ENCODE assay signal across 8 mouse cellular contexts in the genomic region with DNA sequence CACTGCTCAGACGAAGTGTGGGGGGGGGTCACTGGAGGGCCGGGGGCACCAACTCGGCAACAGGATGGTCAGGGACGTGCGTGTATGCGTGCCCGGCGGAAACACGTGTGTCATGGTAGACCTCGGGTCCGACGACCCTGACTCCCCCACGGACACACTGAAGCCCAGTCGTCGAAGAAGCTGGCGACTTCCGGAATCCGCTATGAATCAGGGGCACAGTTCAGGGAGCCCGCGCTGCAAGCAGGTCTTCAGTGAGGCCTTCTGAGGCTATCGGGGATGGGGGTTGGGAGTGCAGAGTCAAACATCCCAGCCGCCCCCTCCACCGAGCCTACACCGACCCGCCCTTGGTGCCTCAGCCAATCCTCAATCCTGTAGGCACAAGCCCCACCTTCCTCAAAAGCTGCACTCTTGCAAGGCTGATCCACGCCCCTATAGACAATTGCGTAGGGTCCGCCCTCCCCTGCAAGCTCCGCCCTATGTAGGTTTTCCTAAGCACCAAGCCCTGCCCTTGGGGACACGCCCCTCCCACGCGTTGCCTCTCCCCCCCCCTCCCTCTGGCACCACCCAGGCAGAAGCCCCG. TPM values are rescaled to one million over a fixed set of nuclear protein-coding genes. Genes with fewer than 3 reads are reported as not detected.
DNase-seq lines count a peak whose midpoint lies in the region; ATAC-seq lines count a peak whose summit lies in the region.

No protein-coding gene starts in this region.

- peak; percentile 98 for DNase-seq in 3T3-L1 (ENCODE audit: low read depth, low spot score)
- DNase-seq in adrenal gland, postnatal 4 days (ENCODE audit: low spot score in 2 of 2): peak; percentile 70 to 89
- DNase-seq in embryonic facial prominence, embryonic 14.5 days (ENCODE audit: low spot score): peak; percentile 100
- DNase-seq in heart, adult 8-10 months (ENCODE audit: low spot score): peak; percentile 95
- peak; percentile 81 to 83 for DNase-seq in monocyte, adult 2 months (ENCODE audit: low read depth in 1 of 2, low spot score in 2 of 2)
- peak; percentile 98 for DNase-seq in spleen, postnatal 36 days (ENCODE audit: low spot score in 2 of 2)

- no peaks in the 10 kb centered on the region for H3K4me1 ChIP-seq in embryonic facial prominence, embryonic 14.5 days (ENCODE audit: control insufficient read depth, insufficient read depth, low read length)
- peaks cover 4% of the 10 kb centered on the region; the same call in 1 of the 2 replicates for H3K4me1 ChIP-seq in kidney, embryonic 14.5 days (ENCODE audit: control insufficient read depth, insufficient read depth, low read length)
- H3K4me1 ChIP-seq in limb, embryonic 15.5 days: peaks cover 27% of the 10 kb centered on the region

- H3K4me2 ChIP-seq in embryonic facial prominence, embryonic 14.5 days (ENCODE audit: low read depth, low read length): peak overlapping the region; percentile 80
- H3K4me2 ChIP-seq in kidney, embryonic 14.5 days (replicated peaks; ENCODE audit: low read depth, low read length): peak overlapping the region; percentile 95
- H3K4me2 ChIP-seq in limb, embryonic 15.5 days: peak overlapping the region; percentile 89

- peak overlapping the region; percentile 92 for H3K4me3 ChIP-seq in embryonic facial prominence, embryonic 14.5 days (ENCODE audit: low read depth, low read length)
- H3K4me3 ChIP-seq in kidney, embryonic 14.5 days (ENCODE audit: low read length): peak overlapping the region; percentile 93
- peak overlapping the region; percentile 82 for H3K4me3 ChIP-seq in limb, embryonic 15.5 days

- 1% methylated on average over 11 of the region's 33 CpGs for WGBS in embryonic facial prominence, embryonic 14.5 days
- under 1% methylated on average over 33 of the region's 33 CpGs for WGBS in kidney, embryonic 14.5 days
- under 1% methylated on average over 31 of the region's 33 CpGs for WGBS in limb, embryonic 15.5 days

- peak overlapping the region; percentile 99 for H3K27ac ChIP-seq in embryonic facial prominence, embryonic 14.5 days (replicated peaks; ENCODE audit: low read depth, low read length)
- H3K27ac ChIP-seq in kidney, embryonic 14.5 days (ENCODE audit: low read depth, low read length): peak overlapping the region; percentile 99
- peak overlapping the region; percentile 100 for H3K27ac ChIP-seq in limb, embryonic 15.5 days

- ATAC-seq in embryonic facial prominence, embryonic 14.5 days (ENCODE audit: low read depth): peak; percentile 96
- peak; percentile 95 for ATAC-seq in kidney, embryonic 14.5 days (ENCODE audit: low FRiP score, low TSS enrichment)
- ATAC-seq in limb, embryonic 15.5 days (ENCODE audit: insufficient number of reproducible peaks, low FRiP score, low TSS enrichment, low read depth): peak; percentile 95

- peak overlapping the region; percentile 91 for H3K9ac ChIP-seq in embryonic facial prominence, embryonic 14.5 days (ENCODE audit: low read depth, low read length)
- peak overlapping the region; percentile 88 for H3K9ac ChIP-seq in kidney, embryonic 14.5 days (ENCODE audit: low read depth, low read length)
- peak overlapping the region; percentile 84 for H3K9ac ChIP-seq in limb, embryonic 15.5 days

- peaks cover 17% of the 10 kb centered on the region for H3K36me3 ChIP-seq in embryonic facial prominence, embryonic 14.5 days (ENCODE audit: control insufficient read depth, insufficient read depth, low read length)
- peaks cover 18% of the 10 kb centered on the region for H3K36me3 ChIP-seq in kidney, embryonic 14.5 days (ENCODE audit: control insufficient read depth, insufficient read depth, low read length)
- H3K36me3 ChIP-seq in limb, embryonic 15.5 days: peaks cover 22% of the 10 kb centered on the region

- no peaks in the 10 kb centered on the region for H3K27me3 ChIP-seq in embryonic facial prominence, embryonic 14.5 days (replicated peaks; ENCODE audit: control insufficient read depth, insufficient read depth, low read length)
- no peaks in the 10 kb centered on the region for H3K27me3 ChIP-seq in kidney, embryonic 14.5 days (ENCODE audit: control insufficient read depth, insufficient read depth, low read length)
- no peaks in the 10 kb centered on the region for H3K27me3 ChIP-seq in limb, embryonic 15.5 days

- no peaks in the 10 kb centered on the region for H3K9me3 ChIP-seq in embryonic facial prominence, embryonic 14.5 days (ENCODE audit: control insufficient read depth, low read length)
- H3K9me3 ChIP-seq in kidney, embryonic 14.5 days (ENCODE audit: control insufficient read depth, low read length): no peaks in the 10 kb centered on the region
- no peaks in the 10 kb centered on the region for H3K9me3 ChIP-seq in limb, embryonic 15.5 days

RNA-seq across cellular contexts. Expression of a gene that starts 1.3 kb away (rescaled TPM):
- 10 to 100 TPM; 76.4 to 85.1 TPM for total RNA-seq in adrenal gland, postnatal 4 days (2021)
- 12.8 and 13.7 TPM in 2 replicates for polyA plus RNA-seq in embryonic facial prominence, embryonic 14.5 days (2014; fragmentation: Nextera tagmentation; extraction: Ambion mirVana)
- total RNA-seq in heart, adult 8-10 months (2022): 10 to 100 TPM; 22.4 to 26.3 (median 24.9) TPM
- 16.3 and 18.9 TPM in 2 replicates for polyA plus RNA-seq in kidney, embryonic 14.5 days (2014; fragmentation: Nextera tagmentation; extraction: Ambion mirVana)
- 9.3 and 11.5 TPM in 2 replicates for polyA plus RNA-seq in limb, embryonic 15.5 days (2015; fragmentation: Nextera tagmentation; extraction: Ambion mirVana)

RNA-seq across cellular contexts. Expression of a gene that starts 8.2 kb away (rescaled TPM):
- total RNA-seq in adrenal gland, postnatal 4 days (2021): 10 to 100 TPM; 61.1 to 71.2 TPM
- 59.1 and 63.3 TPM in 2 replicates for polyA plus RNA-seq in embryonic facial prominence, embryonic 14.5 days (2014; fragmentation: Nextera tagmentation; extraction: Ambion mirVana)
- 10 to 100 TPM; 30.6 to 33.8 (median 32.7) TPM for total RNA-seq in heart, adult 8-10 months (2022)
- 65.3 and 75.0 TPM in 2 replicates for polyA plus RNA-seq in kidney, embryonic 14.5 days (2014; fragmentation: Nextera tagmentation; extraction: Ambion mirVana)
- 63.0 and 70.3 TPM in 2 replicates for polyA plus RNA-seq in limb, embryonic 15.5 days (2015; fragmentation: Nextera tagmentation; extraction: Ambion mirVana)

RNA-seq across cellular contexts. Expression of a gene that starts 8.5 kb away (rescaled TPM):
- 10 to 100 TPM; 17.9 to 18.6 TPM for total RNA-seq in adrenal gland, postnatal 4 days (2021)
- 20.9 and 22.2 TPM in 2 replicates for polyA plus RNA-seq in embryonic facial prominence, embryonic 14.5 days (2014; fragmentation: Nextera tagmentation; extraction: Ambion mirVana)
- 1 to 10 TPM; 5.6 to 7.8 (median 6.7) TPM for total RNA-seq in heart, adult 8-10 months (2022)
- polyA plus RNA-seq in kidney, embryonic 14.5 days (2014; fragmentation: Nextera tagmentation; extraction: Ambion mirVana): 27.0 and 27.3 TPM in 2 replicates
- 23.1 and 25.1 TPM in 2 replicates for polyA plus RNA-seq in limb, embryonic 15.5 days (2015; fragmentation: Nextera tagmentation; extraction: Ambion mirVana)

RNA-seq across cellular contexts. Expression of a gene that starts 36.3 kb away (rescaled TPM):
- total RNA-seq in adrenal gland, postnatal 4 days (2021): 10 to 100 TPM; 58.9 to 59.7 TPM
- polyA plus RNA-seq in embryonic facial prominence, embryonic 14.5 days (2014; fragmentation: Nextera tagmentation; extraction: Ambion mirVana): 50.5 and 52.3 TPM in 2 replicates
- total RNA-seq in heart, adult 8-10 months (2022): 10 to 100 TPM; 40.2 to 49.8 (median 44.1) TPM
- 31.8 and 35.2 TPM in 2 replicates for polyA plus RNA-seq in kidney, embryonic 14.5 days (2014; fragmentation: Nextera tagmentation; extraction: Ambion mirVana)
- polyA plus RNA-seq in limb, embryonic 15.5 days (2015; fragmentation: Nextera tagmentation; extraction: Ambion mirVana): 44.9 and 49.1 TPM in 2 replicates

RNA-seq across cellular contexts. Expression of a gene that starts 37.9 kb away (rescaled TPM):
- 100 to 1,000 TPM; 114 TPM for total RNA-seq in adrenal gland, postnatal 4 days (2021)
- 43.7 and 47.5 TPM in 2 replicates for polyA plus RNA-seq in embryonic facial prominence, embryonic 14.5 days (2014; fragmentation: Nextera tagmentation; extraction: Ambion mirVana)
- 10 to 100 TPM; 46.8 to 56.2 (median 49.7) TPM for total RNA-seq in heart, adult 8-10 months (2022)
- polyA plus RNA-seq in kidney, embryonic 14.5 days (2014; fragmentation: Nextera tagmentation; extraction: Ambion mirVana): 46.5 and 54.0 TPM in 2 replicates
- polyA plus RNA-seq in limb, embryonic 15.5 days (2015; fragmentation: Nextera tagmentation; extraction: Ambion mirVana): 34.8 TPM in 2 replicates

Comparison
In these comparisons a context has a peak if more than half of its experiments do, and no peak if none do; other contexts are left out.
1. Peak in every context shown above with its lines: DNase-seq, ATAC-seq, H3K4me3 ChIP-seq and H3K27ac ChIP-seq.